Mouse (Mus musculus) left cerebral cortex, postnatal 10 days (tissue): ENCODE measurements around the gene Nol11. TPM values are rescaled to one million over a fixed set of nuclear protein-coding genes. Genes with fewer than 3 reads are reported as not detected.
"Not testable (repeated sequence)": the region's sequence is repeated elsewhere in the genome, so short reads cannot be mapped to it uniquely, and the experiment has no call there.

Experiments
- DNase-seq, 2 experiments: peaks; one replicate each; pipeline ENCODE4 v3.0.0; 2021 to 2022; ENCODE audit warnings: low spot score in 2 of 2, mixed read lengths in 1 of 2; ENCODE audit errors: extremely low spot score in 1 of 2
- intact Hi-C: fragments of 180-260 bp; cut with DNase I; formaldehyde crosslinking; loops from one replicate; pipeline ENCODE4 v1.15.1; 2025
- total RNA-seq, 2 experiments: library from RNA; stranded (reverse); gene quantifications; 2 replicates each; pipeline ENCODE4 v1.2.3; 2021

Gene Nol11
- total RNA-seq, 2 experiments from 2014 or later: 26.3 to 27.1 TPM

DNA sequence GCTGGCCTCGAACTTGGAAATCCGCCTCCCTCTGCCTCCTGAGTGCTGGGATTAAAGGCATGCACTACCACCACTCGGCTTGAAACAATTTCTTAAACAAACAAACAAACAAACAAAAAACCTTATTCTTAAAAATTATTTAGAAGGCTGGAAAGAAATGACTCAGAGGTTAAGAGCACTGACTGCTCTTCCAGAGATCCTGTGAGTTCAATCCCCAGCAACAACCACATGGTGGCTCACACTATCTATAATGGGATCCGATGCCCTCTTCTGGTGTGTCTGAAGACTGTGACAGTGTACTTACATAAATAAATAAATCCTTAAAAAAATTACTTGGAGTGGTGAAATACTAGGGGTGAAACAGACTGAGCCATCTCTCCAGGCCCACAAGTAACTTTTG is 28.0 kb downstream of the Nol11 start:
- DNase-seq: no peak
- intact Hi-C loops: no loop called here

GRCm38 (mm10) chr11:107159034-107159433 is 30.1 kb downstream of the Nol11 start:
- no peak for DNase-seq
- intact Hi-C loops: no loop called here

GRCm38 (mm10) chr11:107156977-107157642 is 32.1 kb downstream of the Nol11 start:
- no peak for DNase-seq
- intact Hi-C loops: no loop called here

DNA sequence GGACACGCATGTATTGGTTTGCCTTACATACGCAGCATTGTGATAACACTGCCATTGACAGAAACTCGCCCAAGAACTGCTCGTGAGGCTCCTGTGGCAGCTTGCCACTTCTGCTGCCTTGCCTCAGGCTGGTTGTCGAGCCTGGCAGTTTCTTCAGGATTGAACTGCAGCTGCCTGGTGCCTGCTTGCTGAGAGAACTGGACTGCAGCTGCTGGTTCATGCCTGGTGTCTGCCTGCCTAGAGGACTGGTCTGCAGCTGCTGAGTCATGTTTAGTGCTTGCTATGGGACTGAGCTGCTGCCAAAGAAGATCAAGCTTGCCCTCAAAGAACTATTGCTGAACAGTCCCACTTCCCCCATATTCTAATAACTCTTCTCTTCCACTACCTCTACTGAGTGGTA is 33.9 kb downstream of the Nol11 start:
- intact Hi-C loops: no loop called here
- no peak for DNase-seq

GRCm38 (mm10) chr11:107154431-107154830 is 34.8 kb downstream of the Nol11 start:
- intact Hi-C loops: no loop called here
- no peak for DNase-seq

- intact Hi-C loops: no loop called here
- no peak for DNase-seq
Measured at GRCm38 (mm10) chr11:107153645-107154044, 35.5 kb downstream of the Nol11 start.

GRCm38 (mm10) chr11:107151809-107152208 is 37.4 kb downstream of the Nol11 start:
- DNase-seq: peak in 1 of 2 experiments; percentile 27
- intact Hi-C loops: no loop called here

- intact Hi-C loops: not testable (repeated sequence)
Measured at GRCm38 (mm10) chr11:107143956-107144355, 45.2 kb downstream of the Nol11 start.

GRCm38 (mm10) chr11:107142382-107142781 is 46.8 kb downstream of the Nol11 start:
- intact Hi-C loops: no loop called here
- no peak for DNase-seq

More at GRCm38 (mm10) chr11:107143956-107144355, 45.2 kb downstream of the Nol11 start:
- not testable (repeated sequence) for DNase-seq

GRCm38 (mm10) chr11:107140756-107141155 is 48.4 kb downstream of the Nol11 start:
- DNase-seq: no peak
- intact Hi-C loops: no loop called here

- peak in 1 of 2 experiments; percentile 44 for DNase-seq
- intact Hi-C loops: no loop called here
Measured at GRCm38 (mm10) chr11:107138633-107139032, 50.5 kb downstream of the Nol11 start.

- no peak for DNase-seq
- intact Hi-C loops: no loop called here
Measured at GRCm38 (mm10) chr11:107137593-107137992, 51.6 kb downstream of the Nol11 start.

- DNase-seq, intact Hi-C loops: not testable (repeated sequence)
Measured at GRCm38 (mm10) chr11:107136458-107136857, 52.7 kb downstream of the Nol11 start.

GRCm38 (mm10) chr11:107135741-107136140 is 53.4 kb downstream of the Nol11 start:
- intact Hi-C loops: no loop called here
- DNase-seq: no peak

DNA sequence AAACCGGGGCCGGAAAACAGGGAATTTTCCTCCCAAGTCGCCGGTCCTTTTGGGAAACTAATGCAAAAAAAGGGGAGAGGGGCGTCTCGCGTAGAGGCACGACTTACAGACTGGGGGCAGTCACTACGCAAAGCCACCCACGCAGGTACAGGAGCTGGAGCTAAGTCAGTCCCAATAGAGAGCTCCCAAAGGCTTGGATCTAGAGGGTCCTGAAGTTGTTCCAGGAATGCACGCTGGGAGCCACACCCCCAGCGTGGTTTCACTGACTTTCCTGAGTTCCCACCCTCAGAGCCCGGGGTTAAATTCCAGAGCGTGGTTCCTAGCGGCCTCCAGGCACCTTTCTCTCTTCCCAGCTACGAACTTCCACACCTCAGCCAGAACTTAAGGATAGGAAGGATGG is 56.8 kb downstream of the Nol11 start:
- no peak for DNase-seq
- intact Hi-C loops: no loop called here

DNA sequence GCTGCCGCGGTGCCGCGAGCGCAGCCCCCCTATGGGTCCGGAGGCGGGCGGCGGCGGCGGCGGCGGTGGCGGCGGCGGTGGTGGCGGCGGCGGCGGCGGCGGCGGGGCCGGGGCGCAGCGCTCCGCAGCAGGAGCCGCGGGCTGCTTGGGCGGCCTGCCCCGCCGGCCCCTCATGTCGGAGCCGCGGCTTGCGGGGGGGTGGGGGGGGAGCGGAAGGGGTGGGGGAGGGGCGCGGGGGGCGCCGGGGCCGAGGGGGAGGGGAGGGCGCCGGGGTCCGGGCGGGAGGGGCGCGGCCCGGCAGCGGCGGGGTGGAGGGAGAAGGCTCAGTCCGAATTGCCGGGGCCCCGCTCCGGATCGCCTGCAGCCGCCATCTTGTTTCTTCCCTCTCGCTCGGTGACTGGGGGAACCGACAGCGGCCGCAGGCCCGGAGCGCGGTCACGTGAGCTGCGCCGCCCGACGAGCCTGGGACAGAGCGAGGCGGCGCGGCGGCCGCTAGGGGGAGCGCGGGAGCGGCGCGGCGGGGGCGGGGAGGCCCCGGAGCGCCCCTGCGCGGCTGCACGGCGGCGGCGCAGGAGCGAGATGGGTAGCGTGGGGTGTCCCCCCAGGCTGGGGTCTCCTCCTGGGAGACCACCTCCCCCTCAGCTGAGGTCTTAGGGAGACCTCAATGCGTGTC is 57.3 kb downstream of the Nol11 start, which contains the start of gene Bptf:
Gene Bptf (minus strand): TSS at position 379 of the 673 bp plus-strand sequence.
- intact Hi-C loops: no loop called here
- DNase-seq: peak; percentile 82 to 94

GRCm38 (mm10) chr11:107130879-107131748 is 58.1 kb downstream of the Nol11 start:
- DNase-seq: peak; percentile 42 to 78
- intact Hi-C loops: no loop called here

- no peak for DNase-seq
- intact Hi-C loops: no loop called here
Measured at GRCm38 (mm10) chr11:107130221-107130788, 58.9 kb downstream of the Nol11 start.

GRCm38 (mm10) chr11:107129641-107130040 is 59.5 kb downstream of the Nol11 start:
- DNase-seq: no peak
- intact Hi-C loops: no loop called here
